Mouse (Mus musculus): ENCODE results near the gene Zmym4. TPM values are rescaled to one million over a fixed set of nuclear protein-coding genes. Genes with fewer than 3 reads are reported as not detected.

The Zmym4 gene
- polyA plus RNA-seq, 1 experiment = 0.03 TPM

GRCm38 (mm10) chr4:126842911-126843310, 125.0 kb downstream of the Zmym4 start:
- H3K4me1 ChIP-seq (ENCODE audit: control insufficient read depth) = no peaks in the 10 kb centered on the region
- H3K36me3 ChIP-seq (ENCODE audit: control insufficient read depth) = peaks cover 36% of the 10 kb centered on the region
- H3K4me3 ChIP-seq (replicated peaks) = no peak overlapping the region
- H3K27me3 ChIP-seq (ENCODE audit: control insufficient read depth) = no peaks in the 10 kb centered on the region
- TF ChIP-seq GATA1 (IDR thresholded peaks at IDR 0.05; ENCODE audit: low read length) (no peak), TAL1 (IDR thresholded peaks at IDR 0.05; ENCODE audit: low read length) (no peak)
- no peaks in the 10 kb centered on the region for H3K9me3 ChIP-seq (ENCODE audit: control insufficient read depth, low read length)

- H3K36me3 ChIP-seq (ENCODE audit: control insufficient read depth) = peaks cover 37% of the 10 kb centered on the region
- no peaks in the 10 kb centered on the region for H3K9me3 ChIP-seq (ENCODE audit: control insufficient read depth, low read length)
- TF ChIP-seq TAL1 (IDR thresholded peaks at IDR 0.05; ENCODE audit: low read length) = no peak
- no peak for TF ChIP-seq GATA1 (IDR thresholded peaks at IDR 0.05; ENCODE audit: low read length)
- H3K4me3 ChIP-seq (replicated peaks) = no peak overlapping the region
- H3K4me1 ChIP-seq (ENCODE audit: control insufficient read depth) = no peaks in the 10 kb centered on the region
- no peaks in the 10 kb centered on the region for H3K27me3 ChIP-seq (ENCODE audit: control insufficient read depth)
Observed at GRCm38 (mm10) chr4:126840996-126841560, 126.9 kb downstream of the Zmym4 start.

GRCm38 (mm10) chr4:126839873-126840272, 128.1 kb downstream of the Zmym4 start:
- H3K36me3 ChIP-seq (ENCODE audit: control insufficient read depth) = peaks cover 45% of the 10 kb centered on the region
- H3K4me1 ChIP-seq (ENCODE audit: control insufficient read depth) = no peaks in the 10 kb centered on the region
- H3K4me3 ChIP-seq (replicated peaks) = no peak overlapping the region
- no peak for TF ChIP-seq TAL1 (IDR thresholded peaks at IDR 0.05; ENCODE audit: low read length)
- no peak for TF ChIP-seq GATA1 (IDR thresholded peaks at IDR 0.05; ENCODE audit: low read length)
- no peaks in the 10 kb centered on the region for H3K9me3 ChIP-seq (ENCODE audit: control insufficient read depth, low read length)
- no peaks in the 10 kb centered on the region for H3K27me3 ChIP-seq (ENCODE audit: control insufficient read depth)

GRCm38 (mm10) chr4:126838799-126839198, 129.1 kb downstream of the Zmym4 start:
- no peak overlapping the region for H3K4me3 ChIP-seq (replicated peaks)
- no peaks in the 10 kb centered on the region for H3K9me3 ChIP-seq (ENCODE audit: control insufficient read depth, low read length)
- H3K36me3 ChIP-seq (ENCODE audit: control insufficient read depth) = peaks cover 48% of the 10 kb centered on the region
- no peaks in the 10 kb centered on the region for H3K4me1 ChIP-seq (ENCODE audit: control insufficient read depth)
- H3K27me3 ChIP-seq (ENCODE audit: control insufficient read depth) = no peaks in the 10 kb centered on the region
- TF ChIP-seq TAL1 (IDR thresholded peaks at IDR 0.05; ENCODE audit: low read length) = no peak
- TF ChIP-seq GATA1 (IDR thresholded peaks at IDR 0.05; ENCODE audit: low read length) = no peak

GRCm38 (mm10) chr4:126831122-126831521, 136.8 kb downstream of the Zmym4 start:
- Histone ChIP-seq H3K27me3 (ENCODE audit: control insufficient read depth) (no peaks in the 10 kb centered on the region), H3K9me3 (ENCODE audit: control insufficient read depth, low read length) (no peaks in the 10 kb centered on the region), H3K36me3 (ENCODE audit: control insufficient read depth) (peaks cover 32% of the 10 kb centered on the region), H3K4me1 (ENCODE audit: control insufficient read depth) (no peaks in the 10 kb centered on the region; the same call in 1 of the 2 replicates), H3K4me3 (replicated peaks) (no peak overlapping the region)
- no peak for TF ChIP-seq GATA1 (IDR thresholded peaks at IDR 0.05; ENCODE audit: low read length)
- no peak for TF ChIP-seq TAL1 (IDR thresholded peaks at IDR 0.05; ENCODE audit: low read length)

- TF ChIP-seq TAL1 (IDR thresholded peaks at IDR 0.05; ENCODE audit: low read length) (no peak), GATA1 (IDR thresholded peaks at IDR 0.05; ENCODE audit: low read length) (no peak)
- no peak overlapping the region for H3K4me3 ChIP-seq (replicated peaks)
- H3K36me3 ChIP-seq (ENCODE audit: control insufficient read depth) = peaks cover 10% of the 10 kb centered on the region
- no peaks in the 10 kb centered on the region for H3K27me3 ChIP-seq (ENCODE audit: control insufficient read depth)
- H3K4me1 ChIP-seq (ENCODE audit: control insufficient read depth) = no peaks in the 10 kb centered on the region
- no peaks in the 10 kb centered on the region for H3K9me3 ChIP-seq (ENCODE audit: control insufficient read depth, low read length)
Observed at GRCm38 (mm10) chr4:126823917-126824316, 144.0 kb downstream of the Zmym4 start.

GRCm38 (mm10) chr4:126822891-126823882, 144.7 kb downstream of the Zmym4 start:
- H3K27me3 ChIP-seq (ENCODE audit: control insufficient read depth) = no peaks in the 10 kb centered on the region
- no peak for TF ChIP-seq GATA1 (IDR thresholded peaks at IDR 0.05; ENCODE audit: low read length)
- TF ChIP-seq TAL1 (IDR thresholded peaks at IDR 0.05; ENCODE audit: low read length) = no peak
- H3K4me1 ChIP-seq (ENCODE audit: control insufficient read depth) = no peaks in the 10 kb centered on the region
- peaks cover 10% of the 10 kb centered on the region for H3K36me3 ChIP-seq (ENCODE audit: control insufficient read depth)
- H3K9me3 ChIP-seq (ENCODE audit: control insufficient read depth, low read length) = no peaks in the 10 kb centered on the region
- no peak overlapping the region for H3K4me3 ChIP-seq (replicated peaks)

GRCm38 (mm10) chr4:126814854-126815253, 153.1 kb downstream of the Zmym4 start:
- H3K27me3 ChIP-seq (ENCODE audit: control insufficient read depth) = no peaks in the 10 kb centered on the region
- H3K36me3 ChIP-seq (ENCODE audit: control insufficient read depth) = peaks cover 23% of the 10 kb centered on the region
- H3K4me1 ChIP-seq (ENCODE audit: control insufficient read depth) = no peaks in the 10 kb centered on the region; the same call in 1 of the 2 replicates
- TF ChIP-seq TAL1 (IDR thresholded peaks at IDR 0.05; ENCODE audit: low read length) (no peak), GATA1 (IDR thresholded peaks at IDR 0.05; ENCODE audit: low read length) (no peak)
- H3K4me3 ChIP-seq (replicated peaks) = no peak overlapping the region
- H3K9me3 ChIP-seq (ENCODE audit: control insufficient read depth, low read length) = no peaks in the 10 kb centered on the region

GRCm38 (mm10) chr4:126813212-126813611, 154.7 kb downstream of the Zmym4 start:
- H3K9me3 ChIP-seq (ENCODE audit: control insufficient read depth, low read length) = no peaks in the 10 kb centered on the region
- H3K4me1 ChIP-seq (ENCODE audit: control insufficient read depth) = no peaks in the 10 kb centered on the region; the same call in 1 of the 2 replicates
- H3K4me3 ChIP-seq (replicated peaks) = no peak overlapping the region
- H3K36me3 ChIP-seq (ENCODE audit: control insufficient read depth) = peaks cover 28% of the 10 kb centered on the region
- TF ChIP-seq GATA1 (IDR thresholded peaks at IDR 0.05; ENCODE audit: low read length) (no peak), TAL1 (IDR thresholded peaks at IDR 0.05; ENCODE audit: low read length) (no peak)
- H3K27me3 ChIP-seq (ENCODE audit: control insufficient read depth) = no peaks in the 10 kb centered on the region

Other genes starting within 250 kb of the Zmym4 start
- gene Tfap2e, start 231.9 kb downstream of the Zmym4 start, polyA plus RNA-seq (2012) = not detected in 2 replicates
- gene Ncdn, start 214.7 kb downstream of the Zmym4 start, polyA plus RNA-seq (2012) = 1.4 and 1.5 TPM in 2 replicates
- gene AU040320, start 214.6 kb downstream of the Zmym4 start, polyA plus RNA-seq (2012) = 0.43 and 1.5 TPM in 2 replicates
- 18.9 and 22.2 TPM in 2 replicates for gene Sfpq, start 53.2 kb upstream of the Zmym4 start, polyA plus RNA-seq (2012)
- 0.02 and 0.03 TPM in 2 replicates for gene Zmym1, start 93.0 kb upstream of the Zmym4 start, polyA plus RNA-seq (2012)
- 0.02 TPM in 1 of 2 replicates, not detected in the other for gene Zmym6, start 109.2 kb upstream of the Zmym4 start, polyA plus RNA-seq (2012)
- 0.06 TPM in 1 of 2 replicates, not detected in the other for gene Tmem35b, start 155.6 kb upstream of the Zmym4 start, polyA plus RNA-seq (2012)
- not detected in 2 replicates for gene Dlgap3, start 201.1 kb upstream of the Zmym4 start, polyA plus RNA-seq (2012)

Measured in erythroblast, embryonic 14.5 days (primary cell).